10 mouse cellular contexts compared by ENCODE assay signal in the genomic region with DNA sequence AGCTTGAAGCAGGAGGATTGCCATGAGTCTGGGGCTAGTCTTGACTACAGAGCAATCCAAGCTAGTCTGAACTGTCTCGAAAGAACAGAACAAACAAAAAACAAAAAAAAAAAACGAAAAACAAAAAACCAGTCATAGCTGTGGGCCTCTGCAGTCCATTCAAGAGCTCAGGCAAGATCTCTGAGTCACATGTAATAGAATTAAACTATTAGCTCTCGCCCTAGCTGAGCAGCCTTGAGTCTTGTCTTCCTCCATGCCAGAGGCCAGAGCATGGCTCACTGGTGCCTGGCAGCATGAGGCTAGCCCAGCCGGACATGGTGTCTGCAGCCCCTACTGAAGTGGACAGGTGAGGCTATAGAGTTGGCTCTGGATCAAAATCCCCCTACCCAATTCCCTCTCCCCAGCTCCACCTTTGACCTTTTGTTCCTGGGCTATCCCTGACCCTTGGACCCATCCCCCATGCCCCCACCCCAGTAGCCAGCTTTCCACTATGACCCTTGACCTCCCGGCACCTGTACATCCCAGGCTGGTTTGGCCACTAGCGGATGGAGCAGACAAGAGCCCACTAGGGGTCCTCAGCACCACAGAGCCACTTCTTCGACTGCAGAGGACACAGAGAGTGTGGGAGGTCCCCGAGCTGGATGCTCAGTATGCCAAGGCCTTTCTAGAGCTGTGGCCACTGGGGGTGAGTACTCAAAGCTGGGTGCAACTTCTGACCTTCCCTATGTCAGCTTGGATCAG. TPM values are rescaled to one million over a fixed set of nuclear protein-coding genes. Genes with fewer than 3 reads are reported as not detected.
A peak's percentile ranks its signal among the peaks of the same experiment; 100 is the strongest.
DNase-seq lines count a peak whose midpoint lies in the region; ATAC-seq lines count a peak whose summit lies in the region.
"Had no signal": no experiment of that assay in that cellular context is flagged by ENCODE, and none has a peak within 500 bp of the region (broad histone marks: within the 10 kb centered on the region; RNA-seq: fewer than 3 reads in every experiment).

No protein-coding gene starts in this region.

- DNase-seq in lung, postnatal 14 days, result no peak
- DNase-seq in embryo, embryonic 11 days, result peak; percentile 63
- peak; percentile 63 for DNase-seq in kidney, postnatal 10 days
- peak; percentile 73 for DNase-seq in retina, embryonic 14.5 days (ENCODE audit: low spot score)
- no peak for DNase-seq in forebrain, embryonic 14.5 days (ENCODE audit: low spot score)
- DNase-seq in layer of hippocampus, postnatal 10 days (ENCODE audit: low spot score in 2 of 2), result no peak

- 49% methylated on average over 8 of the region's 8 CpGs for WGBS in lung, embryonic 16.5 days
- 51% methylated on average over 8 of the region's 8 CpGs for WGBS in forebrain, embryonic 14.5 days

- no peaks in the 10 kb centered on the region; the same call in 1 of the 2 replicates for H3K36me3 ChIP-seq in lung, embryonic 16.5 days (ENCODE audit: control insufficient read depth, insufficient read depth, low read length)
- peaks cover 22% of the 10 kb centered on the region for H3K36me3 ChIP-seq in forebrain, embryonic 14.5 days (ENCODE audit: control insufficient read depth, insufficient read depth, low read length)

- H3K4me1 ChIP-seq in lung, embryonic 16.5 days (replicated peaks; ENCODE audit: control insufficient read depth, insufficient read depth, low read length), result no peaks in the 10 kb centered on the region
- no peaks in the 10 kb centered on the region for H3K4me1 ChIP-seq in forebrain, embryonic 14.5 days (ENCODE audit: control insufficient read depth, insufficient read depth, low read length)

- no peak overlapping the region for H3K4me2 ChIP-seq in lung, embryonic 16.5 days (ENCODE audit: low read depth, low read length)
- no peak overlapping the region for H3K4me2 ChIP-seq in forebrain, embryonic 14.5 days (ENCODE audit: low read length)

- H3K27ac ChIP-seq in lung, embryonic 16.5 days (ENCODE audit: low read length), result no peak overlapping the region
- no peak overlapping the region for H3K27ac ChIP-seq in forebrain, embryonic 14.5 days (ENCODE audit: low read depth, low read length)

- ATAC-seq in lung, embryonic 16.5 days (ENCODE audit: low read depth), result peak; percentile 24; the same call in 1 of the 2 replicates
- no peak for ATAC-seq in megakaryocyte-erythroid progenitor cell, adult 5-6 weeks (replicated peaks; ENCODE audit: low FRiP score, low TSS enrichment, poor library complexity, severe bottlenecking)
- ATAC-seq in forebrain, embryonic 14.5 days, result no peak
- ATAC-seq: activated CD4-positive, CD25-positive, alpha-beta regulatory T cell, adult 4 months had no signal

- H3K9me3 ChIP-seq in lung, embryonic 16.5 days (ENCODE audit: control insufficient read depth, low read length), result no peaks in the 10 kb centered on the region
- H3K9me3 ChIP-seq in forebrain, embryonic 14.5 days (replicated peaks; ENCODE audit: control insufficient read depth, low read length), result no peaks in the 10 kb centered on the region

- no peak overlapping the region for H3K4me3 ChIP-seq in lung, embryonic 16.5 days (ENCODE audit: low read length)
- H3K4me3 ChIP-seq in forebrain, embryonic 14.5 days (ENCODE audit: low read depth, low read length), result no peak overlapping the region

- no peak overlapping the region for H3K9ac ChIP-seq in lung, embryonic 16.5 days (ENCODE audit: low read length)
- H3K9ac ChIP-seq in forebrain, embryonic 14.5 days (ENCODE audit: low read length), result no peak overlapping the region

- no peaks in the 10 kb centered on the region for H3K27me3 ChIP-seq in lung, embryonic 16.5 days (ENCODE audit: control insufficient read depth, insufficient read depth, low read depth, low read length)
- H3K27me3 ChIP-seq in forebrain, embryonic 14.5 days (replicated peaks; ENCODE audit: control insufficient read depth, insufficient read depth, low read length), result no peaks in the 10 kb centered on the region

RNA-seq across cellular contexts. Expression of gene Rinl, which starts 1.5 kb away (rescaled TPM):
- 9.2 and 9.5 TPM in 2 replicates for polyA plus RNA-seq in lung, embryonic 16.5 days (2015; fragmentation: Nextera tagmentation; extraction: Ambion mirVana)
- 21.5 and 26.4 TPM in 2 replicates for total RNA-seq in megakaryocyte-erythroid progenitor cell, adult 5-6 weeks (2014; fragmentation: Nextera tagmentation)
- total RNA-seq in megakaryocyte-erythroid progenitor cell, adult 5-6 weeks (2017), result 17.9 and 24.5 TPM in 2 replicates
- 1.3 and 1.5 TPM in 2 replicates for polyA plus RNA-seq in forebrain, embryonic 14.5 days (2014; fragmentation: Nextera tagmentation; extraction: Ambion mirVana)
- 1 to 10 TPM; 1.5 to 2.0 TPM for total RNA-seq in layer of hippocampus, postnatal 10 days (2021)

RNA-seq across cellular contexts. Expression of gene Hnrnpl, which starts 18.1 kb away (rescaled TPM):
- polyA plus RNA-seq in lung, embryonic 16.5 days (2015; fragmentation: Nextera tagmentation; extraction: Ambion mirVana), result 200 and 226 TPM in 2 replicates
- 437 and 487 TPM in 2 replicates for total RNA-seq in megakaryocyte-erythroid progenitor cell, adult 5-6 weeks (2014; fragmentation: Nextera tagmentation)
- total RNA-seq in megakaryocyte-erythroid progenitor cell, adult 5-6 weeks (2017), result 350 and 619 TPM in 2 replicates
- polyA plus RNA-seq in forebrain, embryonic 14.5 days (2014; fragmentation: Nextera tagmentation; extraction: Ambion mirVana), result 190 and 198 TPM in 2 replicates
- total RNA-seq in layer of hippocampus, postnatal 10 days (2021), result 100 to 1,000 TPM; 441 to 521 TPM

RNA-seq across cellular contexts. Expression of gene Nfkbib, which starts 22.9 kb away (rescaled TPM):
- 35.3 and 37.3 TPM in 2 replicates for polyA plus RNA-seq in lung, embryonic 16.5 days (2015; fragmentation: Nextera tagmentation; extraction: Ambion mirVana)
- 34.3 and 39.7 TPM in 2 replicates for total RNA-seq in megakaryocyte-erythroid progenitor cell, adult 5-6 weeks (2014; fragmentation: Nextera tagmentation)
- 10.3 and 12.8 TPM in 2 replicates for total RNA-seq in megakaryocyte-erythroid progenitor cell, adult 5-6 weeks (2017)
- polyA plus RNA-seq in forebrain, embryonic 14.5 days (2014; fragmentation: Nextera tagmentation; extraction: Ambion mirVana), result 61.0 and 62.4 TPM in 2 replicates
- 10 to 100 TPM; 32.2 to 35.8 TPM for total RNA-seq in layer of hippocampus, postnatal 10 days (2021)

RNA-seq across cellular contexts. Expression of gene Sirt2, which starts 23.7 kb away (rescaled TPM):
- 69.0 and 69.5 TPM in 2 replicates for polyA plus RNA-seq in lung, embryonic 16.5 days (2015; fragmentation: Nextera tagmentation; extraction: Ambion mirVana)
- 85.8 and 107 TPM in 2 replicates for total RNA-seq in megakaryocyte-erythroid progenitor cell, adult 5-6 weeks (2014; fragmentation: Nextera tagmentation)
- 41.4 and 49.7 TPM in 2 replicates for total RNA-seq in megakaryocyte-erythroid progenitor cell, adult 5-6 weeks (2017)
- 110 and 115 TPM in 2 replicates for polyA plus RNA-seq in forebrain, embryonic 14.5 days (2014; fragmentation: Nextera tagmentation; extraction: Ambion mirVana)
- total RNA-seq in layer of hippocampus, postnatal 10 days (2021), result 100 to 1,000 TPM; 150 to 167 TPM

RNA-seq across cellular contexts. Expression of gene Ccer2, which starts 34.3 kb away (rescaled TPM):
- polyA plus RNA-seq in lung, embryonic 16.5 days (2015; fragmentation: Nextera tagmentation; extraction: Ambion mirVana), result not detected in 2 replicates
- not detected in 2 replicates for total RNA-seq in megakaryocyte-erythroid progenitor cell, adult 5-6 weeks (2014; fragmentation: Nextera tagmentation)
- total RNA-seq in megakaryocyte-erythroid progenitor cell, adult 5-6 weeks (2017), result not detected in 2 replicates
- polyA plus RNA-seq in forebrain, embryonic 14.5 days (2014; fragmentation: Nextera tagmentation; extraction: Ambion mirVana), result not detected in 2 replicates
- total RNA-seq in layer of hippocampus, postnatal 10 days (2021), result under 1 TPM; 0.46 to 0.54 TPM
- total RNA-seq: neutrophil, adult 5-6 weeks had no signal
- polyA plus RNA-seq: activated CD4-positive, CD25-positive, alpha-beta regulatory T cell, adult 4 months had no signal

Comparison
In these comparisons a context has a peak if more than half of its experiments do, and no peak if none do; other contexts are left out.
1. DNase-seq: peak in embryo, embryonic 11 days (single experiment), kidney, postnatal 10 days (single experiment) and retina, embryonic 14.5 days (single experiment); none in lung, postnatal 14 days (single experiment), forebrain, embryonic 14.5 days (single experiment) and layer of hippocampus, postnatal 10 days (0 of 2).
2. RNA of gene Rinl, which starts 1.5 kb away (total RNA-seq): 17.9 to 26.4 TPM in megakaryocyte-erythroid progenitor cell, adult 5-6 weeks; 1.5 to 2.0 TPM in layer of hippocampus, postnatal 10 days; every median in the first group is over 4 times any median in the second.